Mouse (Mus musculus) embryonic facial prominence, embryonic 15.5 days (tissue): ENCODE results near the gene Cdc42bpa. TPM values are rescaled to one million over a fixed set of nuclear protein-coding genes. Genes with fewer than 3 reads are reported as not detected.
A peak's percentile ranks its signal among the peaks of the same experiment; 100 is the strongest.

Source experiments
- ATAC-seq: fragments of 200-750 bp; cut with Nextera tagmentation; 2 replicates; pipeline ENCODE4 v1.8.0; 2017; ENCODE audit warnings: low read depth, moderate TSS enrichment; ENCODE audit not compliant: insufficient number of reproducible peaks, low FRiP score, low TSS enrichment
- H3K27ac ChIP-seq: fragments of 300-500 bp; sonication (generic); replicated peaks from 2 replicates; pipeline ENCODE4 v1.5.1; 2015; ENCODE audit warnings: mild to moderate bottlenecking, inconsistent platforms
- H3K27me3 ChIP-seq: fragments of 300-500 bp; sonication (generic); 2 replicates; pipeline ENCODE4 v1.6.1; 2015; ENCODE audit warnings: inconsistent platforms
- H3K36me3 ChIP-seq: fragments of 300-500 bp; sonication (generic); 2 replicates; pipeline ENCODE4 v1.6.1; 2015; ENCODE audit warnings: mild to moderate bottlenecking, inconsistent platforms
- H3K4me1 ChIP-seq: fragments of 300-500 bp; sonication (generic); 2 replicates; pipeline ENCODE4 v1.6.1; 2015; ENCODE audit warnings: inconsistent platforms
- H3K4me2 ChIP-seq: fragments of 300-500 bp; sonication (generic); replicated peaks from 2 replicates; pipeline ENCODE4 v1.6.1; 2015; ENCODE audit warnings: mild to moderate bottlenecking, inconsistent platforms
- H3K4me3 ChIP-seq: fragments of 300-500 bp; sonication (generic); replicated peaks from 2 replicates; pipeline ENCODE4 v1.5.1; 2015; ENCODE audit warnings: mild to moderate bottlenecking, inconsistent platforms
- H3K9ac ChIP-seq: fragments of 300-500 bp; sonication (generic); 2 replicates; pipeline ENCODE4 v1.6.1; 2015; ENCODE audit warnings: inconsistent platforms
- H3K9me3 ChIP-seq: fragments of 300-500 bp; sonication (generic); replicated peaks from 2 replicates; pipeline ENCODE4 v1.6.1; 2016; ENCODE audit warnings: inconsistent platforms
- WGBS: fragments of 180-500 bp; shearing (Covaris S2); methylation state at CpG from one replicate; pipeline ENCODE4 v1.1.7; 2015; 5-methylcytosine and 5-hydroxymethylcytosine counted together
- polyA plus RNA-seq: library from polyadenylated mRNA; unstranded; fragments of >200 nt; fragmentation: Nextera tagmentation; extraction: Ambion mirVana; gene quantifications from 2 replicates; pipeline ENCODE4 v1.2.1, GENCODE M21; 2015

The Cdc42bpa gene
- 16.3 and 17.9 TPM in 2 replicates for polyA plus RNA-seq

DNA sequence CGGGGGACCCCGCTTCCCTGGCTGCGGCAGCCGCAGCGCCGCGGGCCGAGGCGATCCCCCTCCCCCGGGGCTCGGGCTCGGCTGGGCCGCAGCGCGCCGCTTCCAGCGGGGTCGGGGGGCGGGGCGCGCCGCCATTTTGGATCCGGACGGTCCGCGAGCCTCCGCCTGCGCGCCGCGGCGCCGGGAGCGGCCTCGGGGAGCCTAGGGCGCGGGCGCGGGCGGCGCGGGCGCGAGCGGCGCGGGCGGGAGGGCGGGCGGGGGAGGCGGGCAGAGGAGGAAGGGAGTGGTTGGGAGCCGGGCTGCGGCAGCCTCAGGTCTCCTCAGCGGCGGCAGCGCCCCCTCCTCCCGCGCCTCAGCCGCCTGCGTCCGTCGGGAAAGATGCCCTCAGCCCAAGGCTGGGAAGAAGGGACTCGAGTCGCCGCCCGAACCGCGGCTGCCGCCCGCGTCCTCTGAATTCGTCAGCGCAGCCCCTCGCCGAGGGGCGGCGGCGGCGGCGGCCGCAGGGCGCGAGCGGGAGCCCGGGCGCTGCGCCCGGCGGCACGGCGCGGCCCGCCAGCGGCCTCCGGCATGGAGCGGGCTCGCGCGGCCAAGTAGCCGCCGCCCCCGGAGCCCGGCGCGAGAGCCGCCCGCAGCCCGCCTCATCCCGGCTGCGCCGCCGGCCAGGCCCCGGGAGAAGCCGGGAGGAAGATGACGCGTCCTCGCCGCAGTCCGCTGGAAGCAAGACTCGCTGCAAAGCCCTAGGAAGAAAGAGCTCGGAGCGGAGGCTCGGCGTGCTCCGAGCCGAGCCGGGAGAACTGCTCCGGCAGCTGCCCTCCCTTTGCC lies at the start of gene Cdc42bpa:
TSS of gene Cdc42bpa (plus strand) at position 752 of the 822 bp plus-strand sequence.
- no peaks in the 10 kb centered on the region for H3K36me3 ChIP-seq
- peak within 1 kb of the TSS; percentile 95 for H3K27ac ChIP-seq
- H3K9me3 ChIP-seq, result no peaks in the 10 kb centered on the region
- peaks cover 19% of the 10 kb centered on the region for H3K4me1 ChIP-seq
- H3K4me2 ChIP-seq, result peak within 1 kb of the TSS; percentile 79
- under 1% methylated on average over 79 of the region's 128 CpGs for WGBS
- H3K4me3 ChIP-seq, result peak within 1 kb of the TSS; percentile 69
- ATAC-seq, result peak; percentile 97
- H3K27me3 ChIP-seq, result no peaks in the 10 kb centered on the region
- peak within 1 kb of the TSS; percentile 84 for H3K9ac ChIP-seq

GRCm38 (mm10) chr1:179913471-179913870 lies 46.8 kb upstream of the Cdc42bpa start:
- Histone ChIP-seq H3K36me3 (no peaks in the 10 kb centered on the region), H3K9me3 (no peaks in the 10 kb centered on the region), H3K4me3 (no peak overlapping the region), H3K27me3 (no peaks in the 10 kb centered on the region), H3K4me1 (no peaks in the 10 kb centered on the region), H3K27ac (no peak overlapping the region), H3K4me2 (no peak overlapping the region), H3K9ac (no peak overlapping the region)
- ATAC-seq, result no peak
- WGBS, result 61% methylated on average over 4 of the region's 4 CpGs

DNA sequence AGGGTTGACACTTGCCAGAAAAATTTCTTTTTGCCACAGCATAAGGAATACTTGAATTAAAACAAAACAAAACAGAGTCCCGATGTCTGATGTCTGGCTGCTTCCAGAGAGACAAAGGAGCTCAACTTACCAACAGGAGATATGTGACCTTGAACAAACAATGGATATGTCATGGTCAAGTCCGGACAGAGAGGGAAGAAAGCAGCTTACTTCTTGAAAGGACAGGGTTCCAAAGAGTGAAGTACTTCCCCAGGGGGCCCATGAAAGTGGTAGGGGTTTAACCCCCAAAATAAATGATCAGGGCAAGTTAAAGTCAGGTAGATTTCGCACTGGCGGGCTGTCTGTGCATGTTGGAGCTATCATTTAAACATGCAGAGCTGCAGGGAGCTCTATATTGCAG lies 43.2 kb upstream of the Cdc42bpa start:
- Histone ChIP-seq H3K4me3 (no peak overlapping the region), H3K36me3 (no peaks in the 10 kb centered on the region), H3K27ac (no peak overlapping the region), H3K9ac (no peak overlapping the region), H3K4me2 (no peak overlapping the region), H3K27me3 (no peaks in the 10 kb centered on the region), H3K9me3 (no peaks in the 10 kb centered on the region), H3K4me1 (no peaks in the 10 kb centered on the region)
- 55% methylated on average over 4 of the region's 4 CpGs for WGBS
- no peak for ATAC-seq

DNA sequence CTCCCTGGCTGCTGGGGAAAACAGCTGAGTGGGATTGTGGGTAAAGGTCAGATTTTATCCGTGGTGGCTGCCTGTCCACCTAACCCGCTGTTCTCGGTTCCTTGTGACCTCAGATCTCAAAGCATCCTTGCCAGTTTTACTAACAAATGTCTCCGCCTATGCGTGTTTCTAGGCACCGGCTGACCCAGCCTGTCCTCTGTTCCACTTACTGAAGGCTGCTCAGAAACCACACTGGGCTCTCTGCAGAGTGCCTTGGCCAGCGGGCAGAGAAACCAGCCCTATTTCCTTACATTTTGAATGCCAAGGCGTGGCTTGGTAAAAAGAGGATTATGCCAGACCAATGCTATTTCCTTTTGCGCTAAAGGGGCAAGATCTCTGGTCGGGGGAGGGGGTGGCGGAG lies 42.8 kb upstream of the Cdc42bpa start:
- ATAC-seq, result no peak
- Histone ChIP-seq H3K27ac (no peak overlapping the region), H3K27me3 (no peaks in the 10 kb centered on the region), H3K4me1 (no peaks in the 10 kb centered on the region), H3K4me3 (no peak overlapping the region), H3K9me3 (no peaks in the 10 kb centered on the region), H3K9ac (no peak overlapping the region), H3K36me3 (no peaks in the 10 kb centered on the region), H3K4me2 (no peak overlapping the region)
- 70% methylated on average over 11 of the region's 11 CpGs for WGBS

DNA sequence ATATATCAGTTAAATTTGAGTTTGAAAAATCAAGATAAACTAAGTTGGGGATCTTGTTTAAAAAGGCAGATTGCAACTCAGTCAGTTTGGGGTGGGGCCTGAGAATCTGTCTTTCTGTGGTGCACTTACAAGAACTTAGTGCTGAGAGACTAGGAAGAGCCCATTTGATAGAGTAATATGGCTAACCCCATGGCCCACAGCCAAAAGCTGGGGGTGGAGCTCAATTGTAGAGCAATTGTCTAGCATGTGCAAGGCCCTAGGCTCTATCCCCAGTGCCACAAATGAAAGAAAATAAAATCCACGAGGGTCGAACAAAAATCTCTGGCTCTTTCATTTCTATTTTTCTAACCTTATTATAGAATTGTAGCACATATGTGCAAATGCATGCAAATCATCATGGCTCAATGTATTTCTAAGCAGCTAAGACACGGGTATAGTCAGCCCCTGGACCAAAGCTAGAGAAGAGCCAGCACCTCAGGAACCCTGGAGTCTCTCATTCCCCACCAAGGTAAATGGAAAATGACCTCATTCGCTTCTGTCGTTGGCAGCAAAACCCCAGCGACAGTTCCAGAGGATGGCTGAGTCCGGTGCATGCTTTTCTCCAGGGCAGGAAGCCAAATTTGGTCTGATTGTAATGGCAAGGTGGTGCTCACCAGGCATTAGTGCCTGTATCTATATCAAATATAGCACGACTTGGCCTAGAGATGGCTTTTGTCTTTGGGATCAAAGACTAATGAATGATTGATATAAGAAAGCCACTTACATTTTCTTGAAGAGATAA lies 40.4 kb upstream of the Cdc42bpa start:
- no peak overlapping the region for H3K4me2 ChIP-seq
- no peak overlapping the region for H3K27ac ChIP-seq
- H3K9me3 ChIP-seq, result no peaks in the 10 kb centered on the region
- no peaks in the 10 kb centered on the region for H3K4me1 ChIP-seq
- H3K27me3 ChIP-seq, result no peaks in the 10 kb centered on the region
- WGBS, result 69% methylated on average over 8 of the region's 8 CpGs
- no peak for ATAC-seq
- no peak overlapping the region for H3K4me3 ChIP-seq
- H3K36me3 ChIP-seq, result no peaks in the 10 kb centered on the region
- H3K9ac ChIP-seq, result no peak overlapping the region

DNA sequence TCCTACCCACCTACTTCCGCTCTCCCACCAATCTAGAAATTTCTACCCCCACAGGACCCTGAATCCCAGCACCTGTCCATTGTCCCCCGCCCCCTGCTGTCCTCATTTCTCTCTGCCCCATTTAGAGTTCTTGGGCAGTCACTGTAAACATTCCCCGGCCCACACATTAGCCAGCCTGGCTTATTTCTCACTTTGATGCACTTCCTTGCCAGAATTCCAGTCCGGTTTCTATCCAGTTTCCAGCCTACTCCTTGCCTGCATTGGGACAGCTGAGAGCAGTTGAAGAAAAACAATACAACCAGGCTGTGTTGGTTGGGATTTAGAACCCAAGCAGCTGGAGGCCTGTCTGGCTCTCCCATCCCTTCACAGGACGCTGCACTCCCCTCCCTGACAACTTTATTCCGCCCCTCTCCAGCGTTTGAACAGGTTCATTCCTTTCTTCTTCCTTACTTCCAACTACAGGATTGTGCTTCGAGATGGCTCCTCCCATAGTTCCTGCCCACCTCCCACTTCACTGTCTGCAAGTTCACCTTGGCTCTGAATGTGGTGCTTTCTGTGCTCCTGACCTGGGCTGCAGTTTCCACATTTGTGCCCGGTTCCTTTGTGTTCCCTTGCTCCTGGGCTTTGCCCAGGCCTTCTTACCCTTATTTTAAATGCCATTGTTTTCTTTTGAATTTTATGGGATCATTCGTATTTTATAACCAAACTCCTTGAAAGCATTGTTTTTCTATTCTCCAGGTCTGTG lies 36.4 kb upstream of the Cdc42bpa start:
- Histone ChIP-seq H3K4me3 (no peak overlapping the region), H3K36me3 (no peaks in the 10 kb centered on the region), H3K27me3 (no peaks in the 10 kb centered on the region), H3K9me3 (no peaks in the 10 kb centered on the region), H3K27ac (no peak overlapping the region), H3K4me2 (no peak overlapping the region), H3K9ac (no peak overlapping the region), H3K4me1 (no peaks in the 10 kb centered on the region)
- ATAC-seq, result no peak
- 60% methylated on average over 10 of the region's 10 CpGs for WGBS

- no peaks in the 10 kb centered on the region for H3K4me1 ChIP-seq
- H3K4me2 ChIP-seq, result no peak overlapping the region
- WGBS, result 69% methylated on average over 6 of the region's 6 CpGs
- H3K9ac ChIP-seq, result no peak overlapping the region
- no peaks in the 10 kb centered on the region for H3K27me3 ChIP-seq
- H3K9me3 ChIP-seq, result no peaks in the 10 kb centered on the region
- H3K4me3 ChIP-seq, result no peak overlapping the region
- no peak overlapping the region for H3K27ac ChIP-seq
- ATAC-seq, result no peak
- no peaks in the 10 kb centered on the region for H3K36me3 ChIP-seq
These were observed 34.0 kb upstream of the Cdc42bpa start for GRCm38 (mm10) chr1:179926240-179926639.

- Histone ChIP-seq H3K4me3 (no peak overlapping the region), H3K27me3 (no peaks in the 10 kb centered on the region), H3K27ac (no peak overlapping the region), H3K4me2 (no peak overlapping the region), H3K9me3 (no peaks in the 10 kb centered on the region), H3K36me3 (no peaks in the 10 kb centered on the region), H3K9ac (no peak overlapping the region), H3K4me1 (no peaks in the 10 kb centered on the region)
- 77% methylated on average over 6 of the region's 6 CpGs for WGBS
- ATAC-seq, result no peak
These were observed 33.2 kb upstream of the Cdc42bpa start for GRCm38 (mm10) chr1:179927102-179927501.

GRCm38 (mm10) chr1:179928822-179929221 lies 31.4 kb upstream of the Cdc42bpa start:
- no peak overlapping the region for H3K27ac ChIP-seq
- no peaks in the 10 kb centered on the region for H3K27me3 ChIP-seq
- ATAC-seq, result no peak
- no peak overlapping the region for H3K4me2 ChIP-seq
- no peak overlapping the region for H3K9ac ChIP-seq
- H3K4me3 ChIP-seq, result no peak overlapping the region
- WGBS, result 68% methylated on average over 7 of the region's 7 CpGs
- H3K36me3 ChIP-seq, result no peaks in the 10 kb centered on the region
- H3K4me1 ChIP-seq, result no peaks in the 10 kb centered on the region
- H3K9me3 ChIP-seq, result no peaks in the 10 kb centered on the region

- Histone ChIP-seq H3K27ac (no peak overlapping the region), H3K4me3 (no peak overlapping the region), H3K4me1 (no peaks in the 10 kb centered on the region), H3K9me3 (no peaks in the 10 kb centered on the region), H3K36me3 (no peaks in the 10 kb centered on the region), H3K27me3 (no peaks in the 10 kb centered on the region), H3K9ac (no peak overlapping the region), H3K4me2 (no peak overlapping the region)
- 47% methylated on average over 3 of the region's 3 CpGs for WGBS
- ATAC-seq, result peak; percentile 51
These were observed 29.0 kb upstream of the Cdc42bpa start for GRCm38 (mm10) chr1:179931247-179931646.

DNA sequence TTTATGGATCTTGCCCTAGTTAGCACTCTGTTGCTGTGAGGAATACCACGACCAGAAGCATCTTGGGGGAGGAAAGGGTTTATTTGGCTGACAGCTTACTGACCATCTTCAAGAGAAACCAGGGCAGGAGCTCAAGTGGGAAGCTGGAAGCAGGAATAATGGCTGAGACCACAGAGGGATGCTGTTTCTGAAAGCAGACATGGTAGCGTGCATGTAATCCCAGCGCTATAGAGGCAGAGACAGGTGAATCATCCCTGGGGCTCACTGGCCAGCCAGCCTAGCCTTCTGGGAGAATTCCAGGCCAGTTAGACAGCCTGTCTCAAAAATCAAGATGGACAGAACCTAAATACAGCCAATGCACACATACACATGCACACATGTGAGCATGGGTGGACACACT lies 26.2 kb upstream of the Cdc42bpa start:
- H3K27me3 ChIP-seq, result no peaks in the 10 kb centered on the region
- H3K27ac ChIP-seq, result no peak overlapping the region
- H3K4me1 ChIP-seq, result no peaks in the 10 kb centered on the region
- H3K4me2 ChIP-seq, result no peak overlapping the region
- no peak for ATAC-seq
- H3K9me3 ChIP-seq, result no peaks in the 10 kb centered on the region
- H3K36me3 ChIP-seq, result no peaks in the 10 kb centered on the region
- no peak overlapping the region for H3K9ac ChIP-seq
- 81% methylated on average over 3 of the region's 3 CpGs for WGBS
- H3K4me3 ChIP-seq, result no peak overlapping the region
